Mouse (Mus musculus) liver, embryonic 13.5 days (tissue): ENCODE results near the gene Gm11555. TPM values are rescaled to one million over a fixed set of nuclear protein-coding genes. Genes with fewer than 3 reads are reported as not detected.
"Not testable (repeated sequence)": the region's sequence is repeated elsewhere in the genome, so short reads cannot be mapped to it uniquely, and the experiment has no call there.

Experiments
- ATAC-seq: fragments of 200-750 bp; cut with Nextera tagmentation; 2 replicates; pipeline ENCODE4 v1.8.0; 2017; ENCODE audit warnings: low read depth, mild to moderate bottlenecking, moderate number of reproducible peaks, moderate library complexity
- DNase-seq: peaks from one replicate; pipeline ENCODE4 v3.0.0; 2022
- H3K27ac ChIP-seq: fragments of 300-500 bp; sonication (generic); 2 replicates; pipeline ENCODE4 v1.5.1; 2015; ENCODE audit warnings: moderate library complexity, mild to moderate bottlenecking, inconsistent platforms
- H3K27me3 ChIP-seq: fragments of 300-500 bp; sonication (generic); 2 replicates; pipeline ENCODE4 v1.6.1; 2015; ENCODE audit warnings: mild to moderate bottlenecking, inconsistent platforms
- H3K36me3 ChIP-seq: fragments of 300-500 bp; sonication (generic); 2 replicates; pipeline ENCODE4 v1.6.1; 2015; ENCODE audit warnings: mild to moderate bottlenecking, inconsistent platforms
- H3K4me1 ChIP-seq: fragments of 300-500 bp; sonication (generic); replicated peaks from 2 replicates; pipeline ENCODE4 v1.6.1; 2015; ENCODE audit warnings: inconsistent platforms
- H3K4me2 ChIP-seq: fragments of 300-500 bp; sonication (generic); 2 replicates; pipeline ENCODE4 v1.6.1; 2015; ENCODE audit warnings: inconsistent platforms, mild to moderate bottlenecking, moderate library complexity
- H3K4me3 ChIP-seq: fragments of 300-500 bp; sonication (generic); replicated peaks from 2 replicates; pipeline ENCODE4 v1.5.1; 2015; ENCODE audit warnings: mild to moderate bottlenecking, inconsistent platforms
- H3K9ac ChIP-seq: fragments of 300-500 bp; sonication (generic); 2 replicates; pipeline ENCODE4 v1.6.1; 2015; ENCODE audit warnings: mild to moderate bottlenecking, inconsistent platforms
- H3K9me3 ChIP-seq: fragments of 300-500 bp; sonication (generic); replicated peaks from 2 replicates; pipeline ENCODE4 v1.6.1; 2016; ENCODE audit warnings: inconsistent platforms
- WGBS: fragments of 180-500 bp; shearing (Covaris S2); methylation state at CpG from one replicate; pipeline ENCODE4 v1.1.7; 2015; ENCODE audit not compliant: insufficient replicate concordance; 5-methylcytosine and 5-hydroxymethylcytosine counted together
- polyA plus RNA-seq: library from polyadenylated mRNA; unstranded; fragments of >200 nt; fragmentation: Nextera tagmentation; extraction: Ambion mirVana; gene quantifications from 2 replicates; pipeline ENCODE4 v1.2.1, GENCODE M21; 2015

Gene Gm11555
- not detected in 2 replicates for polyA plus RNA-seq

DNA sequence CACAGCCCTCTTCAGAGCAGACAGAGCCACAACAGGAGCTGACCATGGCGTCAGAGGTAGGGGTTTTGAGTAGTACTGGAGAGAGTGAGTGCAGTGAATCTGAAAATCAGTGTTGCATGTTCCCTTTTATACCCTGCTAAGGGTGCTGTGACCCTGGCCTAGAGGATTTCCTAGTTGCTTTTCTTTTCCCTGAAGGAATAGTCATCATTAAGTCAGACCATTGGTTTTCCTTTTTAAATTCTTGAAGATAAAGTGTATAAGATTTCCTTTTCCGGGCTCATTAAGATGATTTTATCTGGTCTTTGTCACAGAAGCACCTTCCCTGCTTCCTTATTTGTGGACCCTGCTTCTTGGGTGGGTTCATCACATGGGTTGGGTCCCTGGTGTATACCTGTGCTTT lies at the start of gene Gm11555:
Gene Gm11555 (minus strand): TSS at position 101 of the 400 bp plus-strand sequence.
- Histone ChIP-seq H3K4me2 (no peak within 1 kb of the TSS), H3K27me3 (no peaks in the 10 kb centered on the region), H3K9ac (no peak within 1 kb of the TSS), H3K4me3 (no peak within 1 kb of the TSS), H3K4me1 (no peaks in the 10 kb centered on the region), H3K9me3 (no peaks in the 10 kb centered on the region), H3K36me3 (no peaks in the 10 kb centered on the region), H3K27ac (no peak within 1 kb of the TSS)
- DNase-seq (no peak), ATAC-seq (no peak)
- 48% methylated on average over 2 of the region's 2 CpGs for WGBS

DNA sequence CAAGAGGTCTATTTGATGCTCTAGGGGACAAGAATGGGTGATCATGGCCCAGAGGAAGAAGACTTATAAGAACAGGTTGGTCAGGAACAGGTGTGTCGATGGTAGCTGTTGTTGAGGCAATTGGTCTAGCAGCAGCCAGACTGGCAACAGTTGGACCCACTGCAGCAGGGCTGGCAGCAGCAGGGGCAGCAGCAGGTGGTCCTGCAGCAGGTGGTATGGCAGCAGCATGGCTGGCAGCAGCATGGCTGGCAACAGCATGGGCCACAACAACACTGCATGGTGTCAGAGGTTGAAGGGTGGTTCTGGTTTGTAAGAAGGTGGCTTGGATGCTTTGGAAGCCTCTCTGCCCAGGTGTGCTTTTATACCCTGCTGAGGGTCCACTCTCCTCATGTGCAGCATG lies 40.4 kb upstream of the Gm11555 start, which contains the start of gene Gm14190:
Gene Gm14190 (minus strand): TSS at position 278 of the 400 bp plus-strand sequence.
- 56% methylated on average over 1 of the region's 1 CpGs for WGBS
- no peaks in the 10 kb centered on the region for H3K27me3 ChIP-seq
- H3K4me3 ChIP-seq = no peak within 1 kb of the TSS
- ATAC-seq = no peak
- no peak within 1 kb of the TSS for H3K27ac ChIP-seq
- no peak within 1 kb of the TSS for H3K4me2 ChIP-seq
- H3K36me3 ChIP-seq = no peaks in the 10 kb centered on the region
- no peaks in the 10 kb centered on the region for H3K9me3 ChIP-seq
- no peak for DNase-seq
- H3K9ac ChIP-seq = no peak within 1 kb of the TSS
- no peaks in the 10 kb centered on the region for H3K4me1 ChIP-seq

GRCm38 (mm10) chr11:99685235-99685634 lies 35.2 kb upstream of the Gm11555 start:
- H3K4me3 ChIP-seq, H3K4me2 ChIP-seq, H3K27me3 ChIP-seq, H3K36me3 ChIP-seq, ATAC-seq, H3K9ac ChIP-seq, H3K9me3 ChIP-seq, DNase-seq, H3K4me1 ChIP-seq, H3K27ac ChIP-seq: not testable (repeated sequence)
- WGBS = 41% methylated on average over 1 of the region's 1 CpGs

- 57% methylated on average over 2 of the region's 2 CpGs for WGBS
Observed at GRCm38 (mm10) chr11:99683481-99683880, 33.4 kb upstream of the Gm11555 start.

GRCm38 (mm10) chr11:99665860-99666259 lies 15.8 kb upstream of the Gm11555 start, which contains the start of gene Krtap4-6:
Gene Krtap4-6, minus strand, starts transcription at chr11:99665960.
- no peak within 1 kb of the TSS for H3K4me2 ChIP-seq
- no peak within 1 kb of the TSS for H3K4me3 ChIP-seq
- no peaks in the 10 kb centered on the region for H3K4me1 ChIP-seq
- H3K9ac ChIP-seq = no peak within 1 kb of the TSS
- ATAC-seq = no peak
- no peaks in the 10 kb centered on the region for H3K9me3 ChIP-seq
- no peak within 1 kb of the TSS for H3K27ac ChIP-seq
- no peaks in the 10 kb centered on the region for H3K27me3 ChIP-seq
- no peaks in the 10 kb centered on the region for H3K36me3 ChIP-seq
- DNase-seq = no peak

More at GRCm38 (mm10) chr11:99683481-99683880, 33.4 kb upstream of the Gm11555 start:
- ATAC-seq = no peak
- no peak overlapping the region for H3K27ac ChIP-seq
- H3K4me2 ChIP-seq = no peak overlapping the region
- no peak overlapping the region for H3K9ac ChIP-seq
- no peak overlapping the region for H3K4me3 ChIP-seq
- H3K4me1 ChIP-seq = no peaks in the 10 kb centered on the region
- no peaks in the 10 kb centered on the region for H3K36me3 ChIP-seq
- no peaks in the 10 kb centered on the region for H3K9me3 ChIP-seq
- DNase-seq = no peak
- no peaks in the 10 kb centered on the region for H3K27me3 ChIP-seq

DNA sequence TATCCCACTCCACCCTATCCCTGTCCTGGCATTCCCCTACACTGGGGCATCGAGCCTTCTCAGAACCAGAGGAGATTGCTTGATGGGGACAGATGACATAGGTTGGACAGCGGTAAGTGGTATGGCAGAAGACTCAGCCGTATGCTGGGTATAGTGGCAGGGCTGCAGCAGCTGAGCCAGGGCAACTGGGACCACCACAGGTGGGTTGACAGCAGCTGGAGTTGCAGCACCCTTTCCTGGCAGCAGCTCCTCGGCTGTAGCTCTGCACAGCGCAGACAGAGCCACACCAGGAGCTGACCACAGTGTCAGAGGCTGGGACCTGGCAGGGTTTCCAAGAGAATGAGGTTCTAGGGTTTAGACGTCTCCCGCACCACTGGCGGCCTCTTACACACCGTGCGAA lies 12.8 kb upstream of the Gm11555 start:
- H3K27ac ChIP-seq = no peak overlapping the region
- H3K4me2 ChIP-seq = no peak overlapping the region
- H3K36me3 ChIP-seq = no peaks in the 10 kb centered on the region
- no peaks in the 10 kb centered on the region for H3K27me3 ChIP-seq
- H3K4me3 ChIP-seq = no peak overlapping the region
- ATAC-seq (no peak), DNase-seq (no peak)
- 63% methylated on average over 10 of the region's 10 CpGs for WGBS
- H3K9ac ChIP-seq = no peak overlapping the region
- H3K9me3 ChIP-seq = no peaks in the 10 kb centered on the region
- H3K4me1 ChIP-seq = no peaks in the 10 kb centered on the region

- Histone ChIP-seq H3K27me3 (no peaks in the 10 kb centered on the region), H3K27ac (no peak overlapping the region), H3K4me1 (no peaks in the 10 kb centered on the region), H3K9me3 (no peaks in the 10 kb centered on the region), H3K36me3 (no peaks in the 10 kb centered on the region), H3K9ac (no peak overlapping the region), H3K4me2 (no peak overlapping the region), H3K4me3 (no peak overlapping the region)
- ATAC-seq = no peak
- DNase-seq = no peak
- WGBS = 76% methylated on average over 4 of the region's 4 CpGs
Observed at GRCm38 (mm10) chr11:99659256-99659655, 9.2 kb upstream of the Gm11555 start.

DNA sequence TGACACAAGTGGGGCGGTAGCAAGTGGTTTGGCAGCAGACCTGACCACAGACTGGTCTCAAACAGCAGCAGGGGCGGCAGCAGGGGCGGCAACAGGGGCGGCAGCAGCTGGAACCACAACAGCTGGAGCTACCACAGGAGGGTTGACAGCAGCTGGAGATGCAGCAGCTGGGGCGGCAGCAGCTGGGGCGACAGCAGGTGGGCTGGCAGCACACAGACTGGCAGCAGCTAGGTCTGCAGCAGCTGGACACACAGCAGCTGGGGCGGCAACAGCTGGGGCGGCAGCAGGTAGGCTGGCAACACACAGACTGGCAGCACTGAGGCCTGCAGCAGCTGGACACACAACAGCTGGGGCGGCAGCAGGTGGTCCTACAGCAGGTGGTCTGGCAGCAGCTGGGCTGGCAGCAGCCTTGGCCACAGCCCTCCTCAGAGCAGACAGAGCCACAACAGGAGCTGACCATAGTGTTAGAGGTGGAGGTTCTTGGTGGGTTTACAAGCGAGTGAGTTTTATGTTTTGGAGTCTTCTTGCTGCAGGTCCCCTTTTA lies 8.5 kb upstream of the Gm11555 start, which contains the start of gene Gm11563:
Gene Gm11563 (minus strand): TSS at position 494 of the 544 bp plus-strand sequence.
- H3K4me3 ChIP-seq, H3K27me3 ChIP-seq, H3K9ac ChIP-seq, ATAC-seq, H3K27ac ChIP-seq, H3K36me3 ChIP-seq, H3K4me2 ChIP-seq, H3K9me3 ChIP-seq, H3K4me1 ChIP-seq, DNase-seq: not testable (repeated sequence)
- WGBS = 48% methylated on average over 10 of the region's 10 CpGs

DNA sequence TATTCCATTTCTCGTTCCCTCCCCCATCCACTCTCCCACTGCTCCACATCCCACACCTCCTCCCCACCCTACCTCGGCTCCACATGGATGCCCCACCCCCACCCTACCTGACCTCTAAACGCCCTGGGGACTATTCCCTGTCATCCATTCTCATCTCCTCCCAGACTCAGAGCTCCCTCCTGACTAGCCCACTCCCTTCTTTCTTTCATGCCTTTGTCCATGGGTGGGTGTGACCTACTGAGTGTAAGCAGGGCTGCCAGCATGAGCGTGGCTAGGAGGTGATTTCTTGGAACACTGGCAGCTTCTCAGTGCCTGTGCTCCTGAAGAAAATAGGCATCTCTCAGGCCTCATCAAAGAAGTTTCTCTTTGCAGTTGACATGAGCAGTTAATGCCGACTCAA lies 7.0 kb upstream of the Gm11555 start:
- H3K36me3 ChIP-seq = no peaks in the 10 kb centered on the region
- H3K9me3 ChIP-seq = no peaks in the 10 kb centered on the region
- DNase-seq (no peak), ATAC-seq (no peak)
- no peaks in the 10 kb centered on the region for H3K27me3 ChIP-seq
- H3K4me2 ChIP-seq = no peak overlapping the region
- no peaks in the 10 kb centered on the region for H3K4me1 ChIP-seq
- no peak overlapping the region for H3K9ac ChIP-seq
- WGBS = 46% methylated on average over 5 of the region's 5 CpGs
- H3K27ac ChIP-seq = no peak overlapping the region
- H3K4me3 ChIP-seq = no peak overlapping the region

DNA sequence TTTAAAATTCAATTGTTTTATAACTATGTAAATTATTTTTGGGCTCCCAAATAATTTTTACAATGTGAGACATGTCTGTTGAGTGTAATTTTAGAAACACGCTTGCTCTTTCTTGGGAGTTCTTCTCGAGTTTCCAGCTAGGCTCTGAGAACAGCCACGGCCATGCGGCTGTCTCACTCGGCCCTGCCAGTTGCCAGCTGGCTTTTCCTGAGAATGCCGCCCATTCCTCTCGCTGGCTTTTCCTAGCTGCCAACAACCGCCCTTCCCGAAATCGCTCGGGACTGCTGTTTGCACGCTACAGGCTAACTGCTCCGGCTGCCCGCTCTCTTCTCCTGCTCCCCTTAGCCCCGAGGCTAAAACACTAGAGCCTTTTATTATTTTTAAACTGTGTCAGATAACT lies 3.6 kb downstream of the Gm11555 start:
- ATAC-seq = no peak

GRCm38 (mm10) chr11:99644351-99644750 lies 5.7 kb downstream of the Gm11555 start:
- H3K9ac ChIP-seq = no peak overlapping the region
- WGBS = 49% methylated on average over 3 of the region's 3 CpGs
- H3K27me3 ChIP-seq = no peaks in the 10 kb centered on the region
- no peak overlapping the region for H3K4me2 ChIP-seq
- DNase-seq (no peak), ATAC-seq (no peak)
- H3K4me3 ChIP-seq = no peak overlapping the region
- H3K36me3 ChIP-seq = no peaks in the 10 kb centered on the region
- no peak overlapping the region for H3K27ac ChIP-seq
- H3K9me3 ChIP-seq = no peaks in the 10 kb centered on the region
- H3K4me1 ChIP-seq = no peaks in the 10 kb centered on the region

More for the DNA sequence above, 3.6 kb downstream of the Gm11555 start:
- Histone ChIP-seq H3K4me3 (no peak overlapping the region), H3K9me3 (no peaks in the 10 kb centered on the region), H3K36me3 (no peaks in the 10 kb centered on the region), H3K9ac (no peak overlapping the region), H3K27me3 (no peaks in the 10 kb centered on the region), H3K4me2 (no peak overlapping the region), H3K4me1 (no peaks in the 10 kb centered on the region), H3K27ac (no peak overlapping the region)
- DNase-seq = no peak
- 79% methylated on average over 15 of the region's 15 CpGs for WGBS

- not testable (repeated sequence) for H3K36me3 ChIP-seq, H3K9ac ChIP-seq, DNase-seq, ATAC-seq, H3K4me3 ChIP-seq, H3K4me2 ChIP-seq, H3K4me1 ChIP-seq, H3K9me3 ChIP-seq, H3K27me3 ChIP-seq, H3K27ac ChIP-seq
- WGBS = 61% methylated on average over 9 of the region's 9 CpGs
Observed at GRCm38 (mm10) chr11:99643635-99644139, 6.3 kb downstream of the Gm11555 start, which contains the start of gene Krtap4-7. Gene Krtap4-7, minus strand, starts transcription at chr11:99644089.
